Mouse (Mus musculus) midbrain, embryonic 14.5 days (tissue): ENCODE measurements around the gene Aplf. TPM values are rescaled to one million over a fixed set of nuclear protein-coding genes. Genes with fewer than 3 reads are reported as not detected.

ENCODE experiments used
- ATAC-seq: fragments of 200-750 bp; cut with Nextera tagmentation; 2 replicates; pipeline ENCODE4 v1.8.0; 2017; ENCODE audit warnings: moderate number of reproducible peaks, moderate library complexity; ENCODE audit not compliant: low FRiP score, low TSS enrichment
- DNase-seq: peaks from one replicate; pipeline ENCODE4 v3.0.0-alpha.2; 2015
- H3K27ac ChIP-seq: fragments of 300-500 bp; sonication (generic); replicated peaks from 2 replicates; pipeline ENCODE4 v1.5.1; 2014; ENCODE audit warnings: mild to moderate bottlenecking, low read depth, low read length, moderate library complexity
- H3K27me3 ChIP-seq: fragments of 300-500 bp; sonication (generic); 2 replicates; pipeline ENCODE4 v1.6.1; 2014; ENCODE audit warnings: low read length, control low read depth, mixed read lengths; ENCODE audit not compliant: control insufficient read depth, insufficient read depth
- H3K36me3 ChIP-seq: fragments of 300-500 bp; sonication (generic); 2 replicates; pipeline ENCODE4 v1.6.1; 2014; ENCODE audit warnings: low read length, control low read depth; ENCODE audit not compliant: control insufficient read depth, insufficient read depth
- H3K4me1 ChIP-seq: fragments of 300-500 bp; sonication (generic); 2 replicates; pipeline ENCODE4 v1.6.1; 2014; ENCODE audit warnings: mild to moderate bottlenecking, antibody characterized with exemption, low read length, control low read depth; ENCODE audit not compliant: control insufficient read depth, insufficient read depth
- H3K4me2 ChIP-seq: fragments of 300-500 bp; sonication (generic); 2 replicates; pipeline ENCODE4 v1.6.1; 2014; ENCODE audit warnings: mild to moderate bottlenecking, low read length, moderate library complexity
- H3K4me3 ChIP-seq: fragments of 300-500 bp; sonication (generic); replicated peaks from 2 replicates; pipeline ENCODE4 v1.5.1; 2014; ENCODE audit warnings: low read depth, low read length
- H3K9ac ChIP-seq: fragments of 300-500 bp; sonication (generic); replicated peaks from 2 replicates; pipeline ENCODE4 v1.6.1; 2014; ENCODE audit warnings: mild to moderate bottlenecking, low read length, moderate library complexity
- H3K9me3 ChIP-seq: fragments of 300-500 bp; sonication (generic); 2 replicates; pipeline ENCODE4 v1.6.1; 2016; ENCODE audit warnings: low read length, control low read depth, mixed read lengths; ENCODE audit not compliant: control insufficient read depth
- WGBS: fragments of 180-500 bp; shearing (Covaris S2); extraction: QIAGEN DNeasy Blood & Tissue Kit; methylation state at CpG from one replicate; pipeline ENCODE4 v1.1.7; 2014; 5-methylcytosine and 5-hydroxymethylcytosine counted together
- polyA plus RNA-seq: library from polyadenylated mRNA; unstranded; fragments of >200 nt; fragmentation: Nextera tagmentation; extraction: Ambion mirVana; gene quantifications from 2 replicates; pipeline ENCODE4 v1.2.1, GENCODE M21; 2014

Aplf gene
- polyA plus RNA-seq, 1 experiment from 2014 or later = 8.4 TPM

GRCm38 (mm10) chr6:87583991-87584390, 88.0 kb downstream of the Aplf start:
- Histone ChIP-seq H3K4me2 (no peak overlapping the region), H3K9ac (no peak overlapping the region), H3K4me3 (no peak overlapping the region), H3K36me3 (no peaks in the 10 kb centered on the region), H3K27ac (no peak overlapping the region), H3K4me1 (0 out of 2 replicates have a peak, but pooled peaks cover 4% of the 10 kb centered on the region), H3K9me3 (no peaks in the 10 kb centered on the region), H3K27me3 (no peaks in the 10 kb centered on the region)
- DNase-seq (no peak), ATAC-seq (no peak)
- WGBS = 86% methylated on average over 7 of the region's 7 CpGs

- H3K36me3 ChIP-seq = no peaks in the 10 kb centered on the region
- H3K27ac ChIP-seq = no peak overlapping the region
- no peak overlapping the region for H3K4me2 ChIP-seq
- no peaks in the 10 kb centered on the region for H3K27me3 ChIP-seq
- DNase-seq (no peak), ATAC-seq (no peak)
- no peaks in the 10 kb centered on the region for H3K9me3 ChIP-seq
- 94% methylated on average over 1 of the region's 1 CpGs for WGBS
- no peak overlapping the region for H3K4me3 ChIP-seq
- no peak overlapping the region for H3K9ac ChIP-seq
- H3K4me1 ChIP-seq = 0 out of 2 replicates have a peak, but pooled peaks cover 4% of the 10 kb centered on the region
Measured at GRCm38 (mm10) chr6:87583183-87583611, 88.8 kb downstream of the Aplf start.

- no peak overlapping the region for H3K4me3 ChIP-seq
- ATAC-seq = no peak
- H3K9me3 ChIP-seq = no peaks in the 10 kb centered on the region
- no peaks in the 10 kb centered on the region for H3K36me3 ChIP-seq
- H3K4me1 ChIP-seq = no peaks in the 10 kb centered on the region
- no peak overlapping the region for H3K4me2 ChIP-seq
- no peak overlapping the region for H3K27ac ChIP-seq
- 81% methylated on average over 6 of the region's 6 CpGs for WGBS
- H3K27me3 ChIP-seq = no peaks in the 10 kb centered on the region
- no peak overlapping the region for H3K9ac ChIP-seq
- no peak for DNase-seq
Measured at GRCm38 (mm10) chr6:87582456-87582855, 89.5 kb downstream of the Aplf start.

GRCm38 (mm10) chr6:87581581-87581980, 90.4 kb downstream of the Aplf start:
- H3K4me3 ChIP-seq = no peak overlapping the region
- no peak overlapping the region for H3K9ac ChIP-seq
- no peaks in the 10 kb centered on the region for H3K9me3 ChIP-seq
- no peak overlapping the region for H3K4me2 ChIP-seq
- ATAC-seq = no peak
- DNase-seq = no peak
- 95% methylated on average over 18 of the region's 18 CpGs for WGBS
- H3K4me1 ChIP-seq = no peaks in the 10 kb centered on the region
- H3K36me3 ChIP-seq = no peaks in the 10 kb centered on the region
- no peaks in the 10 kb centered on the region for H3K27me3 ChIP-seq
- H3K27ac ChIP-seq = no peak overlapping the region

- Histone ChIP-seq H3K27ac (no peak overlapping the region), H3K4me3 (no peak overlapping the region), H3K4me2 (no peak overlapping the region), H3K36me3 (no peaks in the 10 kb centered on the region), H3K9me3 (no peaks in the 10 kb centered on the region), H3K4me1 (no peaks in the 10 kb centered on the region), H3K9ac (no peak overlapping the region), H3K27me3 (no peaks in the 10 kb centered on the region)
- ATAC-seq = no peak
- WGBS = 85% methylated on average over 15 of the region's 15 CpGs
- DNase-seq = no peak
Measured at GRCm38 (mm10) chr6:87581071-87581470, 90.9 kb downstream of the Aplf start.

Other genes starting within 250 kb of the Aplf start
- gene Bmp10, start 243.2 kb downstream of the Aplf start, polyA plus RNA-seq = not detected in 2 replicates
- 1.1 and 2.4 TPM in 2 replicates for gene Arhgap25, start 138.9 kb downstream of the Aplf start, polyA plus RNA-seq
- 1.00 and 1.5 TPM in 2 replicates for gene Prokr1, start 81.5 kb downstream of the Aplf start, polyA plus RNA-seq
- 4.1 and 5.0 TPM in 2 replicates for gene Efcc1, start 58.7 kb upstream of the Aplf start, polyA plus RNA-seq
- 0.59 and 0.66 TPM in 2 replicates for gene Gp9, start 105.9 kb upstream of the Aplf start, polyA plus RNA-seq
- 9.2 and 9.8 TPM in 2 replicates for gene Rab43, start 140.0 kb upstream of the Aplf start, polyA plus RNA-seq
- gene Gm45140, start 163.6 kb upstream of the Aplf start, polyA plus RNA-seq = 2.0 and 4.6 TPM in 2 replicates
- 21.9 and 23.9 TPM in 2 replicates for gene Isy1, start 166.6 kb upstream of the Aplf start, polyA plus RNA-seq
- gene Cnbp, start 178.9 kb upstream of the Aplf start, polyA plus RNA-seq = 553 and 588 TPM in 2 replicates
- gene Copg1, start 215.6 kb upstream of the Aplf start, polyA plus RNA-seq = 161 and 185 TPM in 2 replicates
- 40.5 and 42.3 TPM in 2 replicates for gene Hmces, start 241.7 kb upstream of the Aplf start, polyA plus RNA-seq